Mouse (Mus musculus): ENCODE results near the gene Pik3c2g. TPM values are rescaled to one million over a fixed set of nuclear protein-coding genes. Genes with fewer than 3 reads are reported as not detected.

Pik3c2g gene
- total RNA-seq, 4 experiments from 2014 or later: 0.12 to 0.49 TPM; not detected in 2

DNA sequence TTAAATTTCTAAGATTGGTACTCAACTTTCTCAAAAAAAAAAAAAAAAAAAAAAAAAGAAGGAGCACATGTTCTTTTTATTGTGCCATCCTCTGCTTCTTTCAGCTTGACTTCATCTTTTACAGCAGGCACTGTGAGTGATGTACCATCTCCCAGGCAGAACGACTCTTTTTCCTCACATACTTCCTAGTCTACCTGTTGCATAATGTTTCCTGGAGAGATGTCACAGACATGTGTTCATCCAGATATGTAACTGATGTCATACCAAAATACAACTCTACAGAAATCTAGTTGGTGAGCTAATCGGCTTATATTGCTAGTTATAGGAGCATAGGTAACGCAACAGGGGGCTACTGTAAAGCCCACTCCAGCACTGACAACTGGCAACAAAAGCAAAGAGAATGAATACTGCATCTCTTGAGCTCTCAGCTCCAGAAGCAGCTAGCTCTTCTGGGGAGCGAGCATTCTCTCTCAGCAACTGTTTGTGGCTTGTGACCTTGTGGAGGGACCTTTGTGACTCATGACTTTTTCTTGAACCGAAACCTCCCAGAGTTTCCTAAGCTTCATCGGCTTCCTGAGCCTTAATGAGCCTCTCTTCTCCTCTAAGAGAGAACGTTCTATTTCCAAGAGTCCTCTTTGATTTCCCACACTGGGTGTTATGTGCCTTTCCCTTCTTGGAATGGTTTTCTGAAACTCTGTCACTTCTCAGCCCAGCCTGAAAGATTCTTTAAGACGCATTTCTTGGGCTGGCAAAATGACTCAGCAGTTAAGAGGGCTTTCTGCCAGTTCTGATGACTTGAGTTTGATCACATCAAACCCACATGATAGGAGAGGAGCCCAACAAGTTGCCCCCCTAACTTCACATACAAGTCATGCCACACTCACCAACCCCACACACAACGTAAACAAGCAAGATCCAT is 148.9 kb downstream of the Pik3c2g start:
- no peak for DNase-seq (ENCODE audit: low spot score in 2 of 2)

DNA sequence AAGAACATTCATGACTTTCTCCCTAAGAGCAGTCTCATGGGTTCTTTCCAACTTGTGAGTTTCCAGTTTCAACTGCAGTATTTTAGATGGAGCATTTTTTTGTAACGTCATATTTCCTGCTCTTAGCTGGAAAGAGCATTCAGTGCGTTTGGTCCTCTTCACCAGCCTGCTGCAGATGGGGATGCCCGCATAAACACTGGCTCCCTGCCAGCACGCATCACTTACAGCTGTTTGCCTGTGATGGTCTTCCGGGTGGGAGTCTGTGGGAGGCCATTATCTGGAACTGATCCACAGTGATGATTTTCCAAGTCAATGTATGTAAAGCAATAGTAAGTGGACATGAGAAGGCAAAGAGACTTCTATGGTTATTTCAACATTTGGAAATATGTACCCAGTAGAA is 151.3 kb downstream of the Pik3c2g start:
- no peak for DNase-seq (ENCODE audit: low spot score in 2 of 2)

DNA sequence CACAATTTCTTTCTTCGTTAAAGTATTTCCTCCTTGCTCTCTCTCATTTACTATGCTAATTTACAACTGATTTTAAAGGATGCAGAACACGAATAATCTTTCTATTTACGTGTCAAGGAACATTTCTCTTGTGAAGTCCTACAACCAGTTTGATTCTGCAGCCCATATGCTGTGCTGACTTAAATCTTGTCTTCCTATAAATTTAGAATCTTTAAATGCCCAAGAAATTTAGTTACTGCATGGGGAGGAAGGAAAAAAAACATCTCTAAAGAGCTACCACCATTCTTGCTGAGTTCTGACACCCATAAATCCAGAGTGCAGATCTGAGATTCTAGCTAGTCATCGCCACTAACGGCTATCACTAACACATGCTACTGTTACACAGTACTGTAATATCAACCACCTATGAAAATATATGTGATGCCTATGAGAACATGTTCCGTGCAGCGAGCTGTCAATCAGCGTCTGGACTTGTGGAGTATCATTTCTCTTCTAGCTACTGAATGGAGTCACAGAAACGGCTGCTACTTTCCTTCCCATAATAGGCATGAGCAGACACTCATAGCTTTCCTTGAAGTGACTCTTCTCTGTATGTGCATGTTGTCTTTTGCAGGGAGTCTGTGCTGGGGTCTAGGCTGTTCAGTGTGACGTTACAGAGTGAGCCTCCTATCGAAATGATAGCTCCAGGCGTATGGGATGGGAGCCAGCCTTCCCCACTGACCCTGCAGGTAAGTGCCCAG is 155.8 kb downstream of the Pik3c2g start:
- no peak for DNase-seq (ENCODE audit: low spot score in 2 of 2)

DNA sequence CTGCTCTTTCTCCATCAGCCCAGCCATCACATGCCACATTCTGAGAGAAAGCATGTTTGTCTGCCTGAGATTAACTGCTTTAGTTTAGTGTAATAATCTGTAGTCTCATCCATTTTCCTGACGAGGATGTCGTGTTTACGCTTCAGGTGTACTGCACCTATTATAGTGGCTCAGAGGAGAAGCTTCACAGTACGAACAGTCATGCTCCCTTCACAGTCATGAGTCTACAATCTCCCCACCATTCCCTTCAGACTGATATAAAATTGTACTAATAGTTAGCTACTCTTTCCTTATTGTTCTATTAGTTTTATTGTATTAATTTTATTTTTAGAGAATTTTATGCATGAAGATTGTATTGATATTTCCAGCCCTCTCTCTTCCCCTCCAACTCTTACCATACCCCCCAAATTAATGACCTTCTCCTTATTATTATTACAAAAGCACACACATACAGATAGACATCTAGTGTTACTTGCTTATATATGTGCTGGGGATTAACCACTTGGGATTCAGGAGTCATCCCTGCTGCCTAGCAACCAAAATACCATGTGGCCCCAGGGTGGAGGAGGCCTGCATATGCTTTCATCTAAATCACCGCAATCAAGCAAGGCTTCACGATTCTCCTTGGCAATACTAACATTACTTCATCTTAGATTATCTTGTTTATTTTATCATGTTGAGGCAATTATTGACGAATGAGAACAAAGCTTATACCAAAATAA is 159.9 kb downstream of the Pik3c2g start:
- no peak for DNase-seq (ENCODE audit: low spot score in 2 of 2)

DNA sequence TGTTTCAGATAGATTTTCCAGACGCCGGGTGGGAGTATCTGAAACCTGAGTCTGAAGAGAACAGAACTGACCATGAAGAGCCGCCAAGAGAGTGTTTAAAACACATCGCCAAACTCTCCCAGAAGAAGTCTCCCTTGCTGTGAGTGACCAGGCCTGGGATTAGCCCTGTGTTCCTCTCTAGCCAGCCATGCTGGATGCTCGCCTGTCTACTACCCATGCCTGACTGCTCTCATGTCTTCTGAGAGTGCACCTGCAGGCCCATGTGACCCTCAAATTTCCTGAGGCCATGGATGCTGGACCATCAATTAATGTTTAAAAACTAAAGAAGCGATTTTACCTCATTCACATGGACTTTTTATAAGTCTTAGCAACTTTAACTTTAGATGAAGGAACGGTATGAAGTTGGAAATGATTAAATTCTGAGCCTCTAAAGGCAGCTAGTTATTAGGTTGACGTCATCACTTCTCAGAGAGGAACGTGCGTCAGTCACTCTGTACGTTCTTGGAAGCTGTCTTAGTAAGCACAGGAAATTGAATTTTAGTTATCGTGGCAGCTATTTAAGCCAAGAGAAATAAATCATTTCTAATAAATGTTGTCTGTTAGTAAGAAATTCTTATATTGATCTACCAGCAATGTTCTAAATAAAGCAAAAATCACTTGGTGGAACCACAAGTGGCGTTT is 161.2 kb downstream of the Pik3c2g start:
- no peak for DNase-seq (ENCODE audit: low spot score in 2 of 2)

DNA sequence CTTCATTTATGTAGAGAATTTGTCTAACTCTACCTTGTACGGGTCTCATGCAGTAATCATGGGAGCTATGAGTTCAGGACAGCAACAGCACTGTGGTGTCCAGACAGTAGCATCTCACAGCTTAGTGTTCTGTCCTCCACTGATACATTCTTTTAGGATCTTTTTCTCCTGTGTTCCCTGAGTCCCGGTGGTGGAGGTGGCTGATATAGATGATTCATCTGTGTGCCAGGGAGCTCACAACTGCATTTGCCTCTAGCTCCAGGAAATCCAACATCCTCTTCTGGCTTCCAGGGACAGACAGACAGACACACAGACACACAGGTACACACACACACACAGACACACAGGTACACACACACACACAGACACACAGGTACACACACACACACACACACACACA is 163.6 kb downstream of the Pik3c2g start:
- no peak for DNase-seq (ENCODE audit: low spot score in 2 of 2)

DNA sequence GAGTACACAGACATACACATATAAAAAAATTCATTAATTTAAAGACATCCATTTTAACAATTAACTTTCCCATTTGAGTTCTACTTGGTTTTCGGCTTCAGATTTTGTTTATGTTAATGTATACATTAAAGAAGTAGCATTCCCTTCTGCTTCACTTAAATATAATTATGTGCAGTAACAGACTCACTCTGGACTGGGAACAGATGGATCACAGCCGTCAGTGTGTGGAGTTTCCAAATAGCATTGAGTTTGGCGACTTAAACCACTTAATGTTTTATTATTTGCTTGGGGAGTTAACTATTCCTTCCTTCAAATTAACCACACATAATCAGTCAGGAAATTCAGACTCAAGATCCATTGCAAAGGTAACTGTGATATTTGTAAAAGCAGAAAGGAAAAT is 164.0 kb downstream of the Pik3c2g start:
- no peak for DNase-seq (ENCODE audit: low spot score in 2 of 2)

DNA sequence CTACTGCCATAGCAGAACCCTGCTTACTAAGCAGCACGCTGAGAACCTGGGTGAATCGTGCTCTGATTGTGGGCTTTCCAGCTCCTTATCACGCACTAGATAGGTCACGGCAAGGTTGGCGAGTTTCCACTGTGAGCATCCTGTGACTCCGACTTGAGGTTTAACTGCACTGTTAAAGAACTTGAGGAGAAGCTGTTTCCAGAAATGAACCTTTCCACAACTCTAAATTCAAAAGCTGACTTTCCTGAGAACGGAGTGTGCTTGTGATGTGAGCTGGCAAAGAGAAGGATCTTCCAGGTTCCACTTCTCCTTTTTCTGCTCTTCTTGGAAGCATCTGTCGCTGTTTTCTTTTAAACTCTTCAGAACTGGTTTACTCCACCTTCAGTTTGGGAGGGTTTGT is 170.9 kb downstream of the Pik3c2g start:
- no peak for DNase-seq (ENCODE audit: low spot score in 2 of 2)

DNA sequence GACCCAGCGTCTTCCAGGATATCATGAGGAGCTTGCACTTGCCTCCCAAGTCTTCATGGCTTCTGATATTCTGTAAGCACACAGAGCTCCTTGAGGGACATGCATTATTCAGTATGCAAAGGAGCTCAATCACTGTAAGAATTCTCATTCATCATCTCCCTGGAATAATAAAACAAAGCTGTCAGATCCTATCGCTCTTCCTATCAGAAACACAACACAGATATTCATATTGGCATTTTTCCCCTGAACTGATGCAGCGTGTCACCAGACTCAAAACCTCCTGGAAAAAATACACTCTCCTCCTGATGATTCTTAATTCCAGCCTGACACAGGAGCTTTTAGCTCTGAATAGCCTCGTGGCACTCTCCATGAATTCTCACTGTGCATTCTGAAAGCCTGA is 174.0 kb downstream of the Pik3c2g start:
- DNase-seq (ENCODE audit: low spot score in 2 of 2): no peak

DNA sequence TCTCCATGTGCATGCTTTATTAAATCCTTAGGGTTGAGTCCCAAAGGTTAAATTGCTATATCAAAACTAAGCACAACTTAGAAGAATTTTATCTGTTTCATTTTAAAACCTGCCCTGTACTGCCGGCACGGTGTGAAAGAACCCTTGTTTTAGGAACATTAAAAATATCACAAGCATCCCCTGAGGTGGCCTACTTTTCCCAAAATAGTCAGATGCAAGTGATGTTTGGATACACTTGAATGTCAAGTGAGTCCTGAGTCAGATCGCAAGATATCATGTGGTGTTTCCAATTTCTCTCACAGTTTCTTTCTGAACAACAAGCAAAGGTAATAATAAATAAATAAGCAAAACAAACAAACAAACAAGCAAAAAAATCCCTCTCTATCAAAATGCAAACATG is 177.4 kb downstream of the Pik3c2g start:
- no peak for DNase-seq (ENCODE audit: low spot score in 2 of 2)

DNA sequence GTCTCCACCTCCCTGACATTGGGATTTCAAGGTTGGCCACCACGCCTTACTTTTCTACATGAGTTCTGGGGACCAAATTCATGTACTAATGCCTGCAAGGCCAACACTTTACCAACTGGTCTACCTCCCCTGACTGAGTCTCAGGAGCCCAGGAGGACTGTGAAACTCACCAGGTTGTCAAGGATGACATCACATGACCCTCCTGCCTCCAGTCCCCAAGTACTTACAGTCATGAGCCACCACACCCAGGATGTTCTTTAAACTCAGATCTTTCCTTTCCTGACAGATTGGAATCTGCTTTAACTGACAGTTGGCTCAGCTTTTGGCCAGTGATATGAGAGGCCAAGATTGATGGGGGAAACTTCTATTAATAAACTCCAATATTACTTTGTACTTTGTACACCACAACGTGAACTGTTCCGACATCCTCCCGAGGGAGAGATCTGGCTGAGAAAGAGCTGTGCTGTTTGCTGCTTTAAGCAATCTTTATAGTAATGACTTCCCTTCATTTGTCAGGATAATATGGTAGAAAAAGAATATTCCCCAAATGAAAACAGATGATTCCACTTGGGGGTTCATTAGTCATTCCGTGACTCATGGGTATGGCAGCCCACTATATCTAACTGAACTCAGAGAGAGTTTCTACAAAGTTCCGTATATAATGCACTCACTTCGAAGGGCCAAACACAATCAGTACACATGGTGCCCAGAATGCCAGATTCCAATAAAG is 182.9 kb downstream of the Pik3c2g start:
- DNase-seq (ENCODE audit: low spot score in 2 of 2): no peak

DNA sequence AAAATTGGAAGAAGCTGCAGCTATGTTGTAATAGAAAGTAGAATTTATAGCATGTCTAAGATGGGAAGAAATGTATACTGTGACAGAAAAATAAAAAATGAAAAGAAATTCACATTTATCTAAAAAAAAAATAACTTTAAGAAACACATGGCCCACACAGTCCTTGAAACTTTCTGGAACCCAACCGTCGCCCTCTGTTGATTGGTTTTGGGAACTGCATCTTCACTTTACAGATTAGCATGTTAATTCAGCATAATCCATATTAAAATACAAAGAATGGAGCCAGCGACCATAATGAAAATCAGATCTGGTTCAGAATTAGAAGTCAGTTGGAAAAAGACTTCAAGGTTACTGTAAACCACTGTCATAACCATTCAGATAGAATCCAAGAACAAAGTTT is 183.5 kb downstream of the Pik3c2g start:
- DNase-seq (ENCODE audit: low spot score in 2 of 2): no peak

DNA sequence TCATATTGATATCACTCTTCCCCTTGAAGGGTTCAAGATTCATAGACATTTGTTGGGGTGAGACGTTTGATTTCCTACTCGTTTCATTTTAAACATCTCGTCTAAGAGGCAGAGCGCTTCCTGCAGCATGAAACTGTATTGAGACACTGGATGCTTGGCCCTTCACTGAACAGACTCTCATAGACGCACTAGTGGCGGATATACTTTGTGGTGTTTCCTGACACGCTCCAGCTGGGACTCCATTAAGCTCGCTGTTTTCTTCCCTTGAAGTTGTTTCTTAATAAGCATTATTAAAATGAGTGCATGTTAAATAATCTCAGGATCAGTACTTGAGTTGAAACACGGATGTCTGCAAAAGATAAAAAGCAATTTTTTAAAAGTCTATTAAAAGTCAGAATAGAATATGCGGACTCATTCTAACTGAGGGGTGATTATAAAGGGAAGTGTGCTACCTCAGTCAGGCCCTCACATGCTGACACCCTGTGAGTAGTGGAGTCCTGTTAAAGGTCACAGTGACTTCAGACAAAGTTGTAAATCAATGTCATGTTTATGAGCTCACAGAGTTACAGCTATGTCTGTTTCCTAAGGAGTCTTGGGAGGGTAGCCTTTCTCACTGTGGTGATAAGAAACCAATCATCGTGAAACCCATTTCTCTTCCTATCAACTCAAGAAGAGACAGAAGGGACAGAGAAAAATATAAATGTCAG is 190.7 kb downstream of the Pik3c2g start:
- DNase-seq (ENCODE audit: low spot score in 2 of 2): no peak

DNA sequence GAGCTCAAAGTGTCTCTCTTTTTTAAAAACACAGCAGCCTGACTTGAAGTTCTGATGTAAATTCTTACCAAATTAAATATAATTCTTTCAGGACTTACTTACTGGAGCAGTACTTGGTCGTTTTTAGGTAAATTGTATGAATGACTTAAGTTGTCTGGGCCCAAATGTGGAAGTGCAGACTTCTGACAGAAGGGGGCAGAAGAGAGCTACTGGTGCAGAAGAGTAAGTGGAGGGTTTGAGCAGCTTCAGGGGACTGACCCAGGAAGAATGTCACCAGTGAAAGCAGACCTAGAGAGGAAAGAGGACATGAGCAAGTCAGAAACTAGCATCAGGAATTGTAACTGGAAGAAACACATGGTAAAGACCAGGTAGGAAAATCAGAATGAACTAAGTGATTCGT is 193.0 kb downstream of the Pik3c2g start:
- DNase-seq (ENCODE audit: low spot score in 2 of 2): peak in 1 of 2 experiments; percentile 9

DNA sequence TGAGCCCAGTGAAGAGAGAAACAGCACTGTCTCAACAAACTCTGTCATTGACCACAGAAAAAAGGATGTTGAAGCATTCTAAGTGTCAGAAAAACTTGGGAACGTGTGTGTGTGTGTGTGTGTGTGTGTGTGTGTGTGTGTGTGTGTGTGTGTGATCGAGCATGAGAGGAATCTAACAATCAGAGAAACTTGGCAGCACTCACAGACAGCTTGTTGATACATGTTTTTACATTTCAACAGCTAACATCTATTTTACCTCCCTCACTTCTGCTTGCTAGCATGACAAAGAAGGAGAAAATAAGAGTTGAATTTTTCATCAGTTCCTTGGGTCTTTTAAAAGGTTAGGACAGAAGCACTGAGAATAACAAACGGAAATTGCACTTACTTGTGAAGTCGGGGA is 202.5 kb downstream of the Pik3c2g start:
- DNase-seq (ENCODE audit: low spot score in 2 of 2): no peak

DNA sequence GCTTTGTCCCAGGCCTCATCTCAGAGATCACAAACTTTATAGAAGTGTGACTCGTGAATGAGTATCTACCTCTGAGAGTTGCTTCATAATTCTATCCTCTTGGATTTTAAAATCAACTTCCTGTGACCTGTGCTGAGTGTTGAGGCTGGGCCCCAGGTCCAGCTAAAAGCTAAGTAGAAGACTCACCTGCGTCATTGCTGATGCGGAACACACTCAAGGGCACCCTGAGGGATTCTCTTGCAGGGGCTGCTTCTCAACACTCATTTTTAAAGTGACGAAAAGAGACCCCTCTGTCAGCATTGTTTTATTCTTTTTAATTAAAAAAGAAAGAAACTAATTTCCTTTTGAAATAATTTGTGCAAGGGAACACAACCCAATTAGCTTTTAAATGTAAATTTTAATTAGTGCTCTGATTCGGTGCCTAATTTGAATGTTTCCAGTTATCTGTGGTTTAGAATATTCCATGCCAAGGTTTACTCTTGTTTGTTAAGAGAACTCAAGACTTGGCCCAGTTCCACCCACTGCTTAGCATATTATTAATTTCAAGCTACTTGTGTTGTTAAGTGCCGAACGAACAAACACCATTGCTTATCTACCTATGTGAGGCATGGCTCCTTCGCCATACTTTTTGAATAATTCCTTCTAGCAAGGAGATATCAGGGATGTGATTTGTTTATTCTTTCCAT is 212.7 kb downstream of the Pik3c2g start:
- DNase-seq (ENCODE audit: low spot score in 2 of 2): no peak

DNA sequence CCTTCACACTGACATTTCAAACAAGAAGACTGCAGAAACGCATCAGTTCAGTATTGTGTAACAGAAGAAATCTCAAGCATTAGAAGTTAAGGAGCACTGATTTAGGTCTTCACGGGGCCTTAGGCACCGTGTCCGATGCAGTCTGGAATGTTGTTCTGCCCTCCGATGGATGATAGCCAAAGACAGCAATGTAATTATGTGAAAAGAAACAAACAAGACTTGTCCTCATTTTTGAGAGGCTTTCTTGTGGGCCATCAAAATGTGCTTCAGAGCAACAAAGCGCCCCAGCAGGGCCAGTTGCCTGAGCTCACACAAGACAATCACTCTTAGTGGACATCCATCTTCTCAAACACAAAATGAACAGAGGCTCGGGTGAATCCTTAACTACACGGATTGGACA is 234.9 kb downstream of the Pik3c2g start:
- DNase-seq (ENCODE audit: low spot score in 2 of 2): no peak

DNA sequence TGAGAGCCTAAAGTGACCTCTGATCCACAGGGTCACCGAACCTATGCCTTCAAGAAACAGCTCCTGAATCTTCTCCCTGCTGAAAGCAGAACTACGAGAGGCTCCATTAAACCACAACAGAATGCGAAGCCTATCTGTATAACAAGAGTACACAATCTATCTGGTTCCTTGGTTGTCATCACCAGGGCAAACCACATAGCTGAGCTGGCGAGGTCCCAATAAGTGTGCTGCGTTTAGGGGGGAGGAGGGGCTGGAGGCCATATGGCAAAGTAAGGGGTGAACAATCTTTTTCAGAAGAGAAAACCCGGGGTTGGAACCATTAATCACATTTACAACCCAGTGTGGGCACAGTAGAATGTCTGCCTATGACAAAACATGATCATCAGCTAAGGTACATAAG is 251.2 kb downstream of the Pik3c2g start:
- no peak for DNase-seq (ENCODE audit: low spot score in 2 of 2)

DNA sequence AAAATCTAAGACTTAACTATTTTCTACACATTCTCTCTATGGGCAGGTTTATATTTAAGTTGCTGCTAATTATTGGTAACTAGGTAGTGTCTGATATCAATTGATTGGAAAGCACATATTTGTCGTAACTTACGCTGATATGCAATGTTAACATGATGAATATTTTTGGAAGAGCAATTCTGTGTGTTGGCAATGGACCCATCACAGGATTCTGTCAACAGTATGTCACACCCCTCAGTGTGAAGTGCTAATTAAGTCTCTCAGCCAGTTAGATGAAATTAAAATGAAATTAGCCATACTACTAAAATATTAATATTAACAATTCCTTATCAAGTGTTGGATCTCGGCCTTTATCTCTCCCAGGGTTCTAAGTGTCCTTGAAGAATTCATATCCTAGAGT is 251.7 kb downstream of the Pik3c2g start:
- no peak for DNase-seq (ENCODE audit: low spot score in 2 of 2)

DNA sequence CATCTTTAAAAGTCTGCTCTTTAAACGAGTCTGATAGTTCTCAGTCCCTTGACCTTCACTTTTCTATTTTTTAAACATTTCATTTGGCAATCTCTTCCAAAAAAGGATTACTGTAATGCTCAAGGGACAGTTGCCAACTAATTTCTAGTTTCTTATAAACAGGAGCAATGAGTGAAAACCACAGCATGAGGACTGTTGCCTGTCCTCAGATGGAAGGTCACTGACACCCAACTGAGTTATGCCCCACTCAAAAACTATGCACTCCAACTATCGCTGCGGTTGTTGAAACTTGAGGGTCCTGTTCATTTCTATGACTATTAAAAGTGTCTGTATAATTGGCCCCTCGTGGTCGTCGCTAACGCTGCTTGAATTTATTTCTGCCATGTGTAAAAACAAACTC is 252.9 kb downstream of the Pik3c2g start:
- DNase-seq (ENCODE audit: low spot score in 2 of 2): no peak
